Mouse (Mus musculus): ENCODE data around the gene Ncoa1.

Gene Ncoa1

GRCm38 (mm10) chr12:4476832-4477671, at the start of gene Ncoa1:
Gene Ncoa1 (minus strand): TSS chr12:4477182.
- DNase-seq (ENCODE audit: low read depth), result peak; percentile 29

GRCm38 (mm10) chr12:4524546-4524945, 47.6 kb upstream of the Ncoa1 start:
- no peak for DNase-seq (ENCODE audit: low read depth)

DNA sequence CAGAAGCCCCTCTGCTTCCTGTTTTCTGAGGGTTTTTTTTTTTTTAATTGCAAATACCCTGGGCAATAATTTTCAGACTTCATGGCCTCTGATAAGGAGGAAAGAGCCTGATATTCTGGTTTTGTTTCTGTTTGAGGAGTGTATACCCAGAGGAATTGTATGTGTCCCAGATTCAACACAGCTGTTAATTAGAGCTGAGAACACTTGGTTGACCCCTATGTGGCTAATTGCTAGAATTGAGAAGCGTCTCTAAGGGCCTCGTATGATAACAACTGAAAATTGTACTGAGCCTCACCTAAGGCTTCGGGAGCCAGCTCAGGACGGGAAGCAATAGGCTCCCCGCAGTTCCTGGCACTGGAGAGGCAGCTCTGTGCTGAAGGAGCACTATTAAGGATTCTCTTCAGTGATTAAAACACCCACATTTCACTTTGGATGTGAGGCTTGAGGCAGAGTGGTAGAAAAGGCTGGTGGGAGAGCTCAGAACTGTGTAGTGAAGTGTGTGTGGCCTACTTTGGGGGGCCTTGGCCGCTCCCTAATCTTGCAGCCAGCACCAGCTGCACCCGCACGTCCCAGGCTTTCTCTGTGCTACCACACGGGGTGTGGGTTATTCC, 46.8 kb upstream of the Ncoa1 start:
- no peak for DNase-seq (ENCODE audit: low read depth)

DNA sequence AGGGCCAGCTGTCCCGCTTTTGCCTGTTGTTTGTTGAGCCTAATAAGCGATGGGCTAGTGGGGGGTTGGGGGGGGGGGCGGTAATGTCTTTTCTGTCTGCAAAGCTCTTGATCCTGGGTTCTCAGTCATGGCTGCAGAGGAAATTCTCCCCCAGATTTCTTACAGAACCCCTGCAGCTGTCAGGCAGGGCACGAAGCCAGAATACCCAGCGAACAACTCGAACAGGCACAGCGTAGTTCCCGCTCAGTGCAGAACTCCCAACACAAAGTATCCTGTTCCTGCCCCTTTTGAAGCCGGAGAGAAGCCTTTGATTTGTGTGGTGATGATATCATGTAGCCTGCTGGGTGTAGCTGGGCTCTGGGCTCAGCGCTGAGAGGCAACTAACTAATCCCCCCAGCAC, 46.2 kb upstream of the Ncoa1 start:
- DNase-seq (ENCODE audit: low read depth), result no peak

DNA sequence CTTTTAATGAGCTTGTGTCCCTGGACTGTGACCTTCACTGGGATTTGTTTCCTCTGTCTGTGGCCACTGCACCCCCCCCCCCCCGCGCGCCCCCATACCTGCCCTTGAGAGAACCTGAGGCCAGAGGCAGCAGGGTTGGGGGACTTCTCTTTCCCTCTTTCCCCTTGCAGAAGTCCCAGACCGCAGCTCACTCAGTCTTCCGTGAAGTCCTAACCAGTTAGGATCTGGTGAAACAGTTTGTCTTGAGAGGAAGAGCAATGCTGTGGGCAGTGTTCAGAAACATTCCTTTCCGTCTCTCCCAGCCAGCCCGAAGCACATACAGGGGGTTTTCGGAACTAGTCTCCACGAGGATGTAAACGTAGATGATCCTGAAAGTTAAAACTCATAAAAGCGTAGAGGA, 42.0 kb upstream of the Ncoa1 start:
- DNase-seq (ENCODE audit: low read depth), result no peak

GRCm38 (mm10) chr12:4509591-4510061, 32.6 kb upstream of the Ncoa1 start:
- DNase-seq (ENCODE audit: low read depth), result no peak

- no peak for DNase-seq (ENCODE audit: low read depth)
These were observed 31.2 kb upstream of the Ncoa1 start for GRCm38 (mm10) chr12:4508182-4508581.

- DNase-seq (ENCODE audit: low read depth), result no peak
These were observed 30.5 kb upstream of the Ncoa1 start for GRCm38 (mm10) chr12:4507461-4507860.

DNA sequence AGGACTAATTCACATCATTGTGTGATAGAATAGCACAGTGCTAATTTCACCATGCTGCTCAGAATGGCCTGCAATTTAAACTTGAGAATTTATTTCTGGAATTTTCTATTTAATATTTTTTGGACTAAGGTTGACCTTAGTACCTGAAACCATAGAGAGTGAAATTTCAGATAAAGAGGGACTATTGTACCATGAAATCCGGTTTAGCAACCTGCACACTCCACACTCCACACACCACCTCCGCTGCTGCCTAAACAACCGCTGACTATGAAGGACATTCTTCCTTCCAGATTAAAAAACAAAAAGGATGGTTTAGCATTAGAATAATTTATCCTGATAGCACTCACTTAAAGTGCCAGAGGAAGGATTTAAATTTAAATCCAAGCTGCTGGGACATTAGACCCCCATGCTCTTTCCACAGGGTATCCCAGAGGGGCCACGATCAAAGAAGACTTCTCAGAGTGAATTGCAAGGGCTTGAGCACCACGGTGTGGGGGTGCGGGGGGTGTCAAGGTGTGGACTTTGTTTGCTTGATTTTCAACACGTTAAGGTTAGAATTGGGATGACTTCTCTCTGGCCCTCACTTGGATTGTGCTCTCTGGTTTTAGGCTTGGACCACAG, 29.9 kb upstream of the Ncoa1 start:
- DNase-seq (ENCODE audit: low read depth), result no peak

DNA sequence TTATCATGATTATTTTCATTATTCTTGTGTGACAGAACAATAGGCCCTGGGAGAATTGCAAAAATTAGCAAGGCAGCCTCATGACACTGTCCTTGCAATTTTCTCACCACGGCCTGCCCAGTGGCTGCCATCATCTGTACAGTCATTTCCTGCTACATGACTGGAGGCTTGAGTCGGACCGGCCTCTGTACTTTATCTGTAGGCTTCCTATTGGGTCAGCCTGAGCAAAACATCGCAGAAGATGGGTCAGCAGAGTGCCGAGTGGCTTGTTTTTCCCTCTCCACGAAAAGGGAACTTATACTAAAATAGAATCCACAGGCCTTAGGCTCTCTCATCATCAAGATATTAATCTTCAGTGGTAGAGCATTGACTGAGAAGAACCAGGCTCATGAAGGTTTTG, 28.3 kb upstream of the Ncoa1 start:
- no peak for DNase-seq (ENCODE audit: low read depth)

GRCm38 (mm10) chr12:4503673-4504326, 26.8 kb upstream of the Ncoa1 start:
- DNase-seq (ENCODE audit: low read depth), result no peak

DNA sequence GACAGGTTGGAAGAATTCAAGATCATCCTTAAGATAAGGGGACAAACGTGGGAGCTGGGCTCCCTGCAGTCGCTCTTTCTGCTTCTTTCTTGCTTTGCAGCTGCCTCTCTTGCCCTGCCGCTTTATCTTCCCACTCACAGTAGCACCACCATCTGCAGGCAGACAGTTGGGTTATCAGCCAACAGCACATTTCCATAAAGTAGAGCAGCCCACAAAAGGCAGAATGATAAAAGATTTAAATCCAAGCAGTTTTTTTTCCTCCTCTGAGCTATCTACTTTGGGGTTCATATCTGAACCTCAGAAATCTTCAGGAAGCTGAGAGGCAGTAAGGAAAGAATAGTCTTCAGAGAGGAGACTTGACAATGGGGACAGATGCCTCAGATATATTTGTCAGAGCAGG, 24.9 kb upstream of the Ncoa1 start:
- DNase-seq (ENCODE audit: low read depth), result peak; percentile 40

GRCm38 (mm10) chr12:4500516-4500915, 23.5 kb upstream of the Ncoa1 start:
- DNase-seq (ENCODE audit: low read depth), result no peak

DNA sequence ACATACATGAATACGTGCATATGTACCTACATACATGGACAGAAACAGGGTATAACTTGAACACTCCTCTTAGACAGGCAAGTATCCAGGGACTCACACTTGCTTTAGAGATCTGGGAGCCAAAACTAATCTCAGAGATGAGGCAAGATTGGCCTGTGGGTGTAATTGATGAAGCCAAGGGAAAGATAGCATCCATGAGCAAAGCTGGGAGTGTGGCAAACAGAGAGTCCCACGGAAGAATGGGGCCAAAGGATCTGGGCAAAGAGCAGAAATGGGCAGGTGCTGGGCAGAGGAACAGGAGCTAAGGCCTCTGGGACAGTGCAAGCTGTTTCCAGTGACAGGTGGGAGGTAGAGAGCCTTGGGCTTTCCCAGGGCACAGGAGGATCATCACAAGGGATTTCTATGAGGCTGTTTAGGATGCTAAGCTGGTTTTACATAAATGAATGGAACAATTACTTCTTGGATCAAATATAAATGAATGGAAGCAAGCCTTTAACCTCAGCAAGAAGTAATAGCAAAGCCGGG, 22.7 kb upstream of the Ncoa1 start:
- no peak for DNase-seq (ENCODE audit: low read depth)

- DNase-seq (ENCODE audit: low read depth), result no peak
These were observed 11.4 kb upstream of the Ncoa1 start for GRCm38 (mm10) chr12:4488411-4488810.

GRCm38 (mm10) chr12:4483386-4483785, 6.4 kb upstream of the Ncoa1 start:
- DNase-seq (ENCODE audit: low read depth), result no peak

DNA sequence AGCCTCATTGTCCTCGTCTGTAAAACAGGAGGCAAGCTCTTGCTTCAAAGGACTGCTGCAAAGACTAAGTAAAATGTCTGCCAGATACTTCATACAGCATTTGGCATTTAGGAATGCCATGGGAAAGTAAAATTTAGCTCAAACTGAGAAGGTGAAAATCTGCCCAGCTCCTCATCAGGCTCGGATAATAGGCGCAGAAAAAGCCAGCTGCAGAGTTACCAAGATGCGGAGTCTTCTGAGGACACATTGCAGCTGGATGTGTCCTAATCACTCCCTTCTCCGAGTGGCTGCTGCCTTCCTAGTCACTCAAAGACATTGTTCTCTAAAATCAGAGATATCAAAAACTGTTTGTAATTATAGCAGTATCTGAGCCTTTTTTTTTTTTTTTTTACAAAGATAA, 4.7 kb upstream of the Ncoa1 start:
- no peak for DNase-seq (ENCODE audit: low read depth)

GRCm38 (mm10) chr12:4480250-4480649, 3.3 kb upstream of the Ncoa1 start:
- DNase-seq (ENCODE audit: low read depth), result no peak

DNA sequence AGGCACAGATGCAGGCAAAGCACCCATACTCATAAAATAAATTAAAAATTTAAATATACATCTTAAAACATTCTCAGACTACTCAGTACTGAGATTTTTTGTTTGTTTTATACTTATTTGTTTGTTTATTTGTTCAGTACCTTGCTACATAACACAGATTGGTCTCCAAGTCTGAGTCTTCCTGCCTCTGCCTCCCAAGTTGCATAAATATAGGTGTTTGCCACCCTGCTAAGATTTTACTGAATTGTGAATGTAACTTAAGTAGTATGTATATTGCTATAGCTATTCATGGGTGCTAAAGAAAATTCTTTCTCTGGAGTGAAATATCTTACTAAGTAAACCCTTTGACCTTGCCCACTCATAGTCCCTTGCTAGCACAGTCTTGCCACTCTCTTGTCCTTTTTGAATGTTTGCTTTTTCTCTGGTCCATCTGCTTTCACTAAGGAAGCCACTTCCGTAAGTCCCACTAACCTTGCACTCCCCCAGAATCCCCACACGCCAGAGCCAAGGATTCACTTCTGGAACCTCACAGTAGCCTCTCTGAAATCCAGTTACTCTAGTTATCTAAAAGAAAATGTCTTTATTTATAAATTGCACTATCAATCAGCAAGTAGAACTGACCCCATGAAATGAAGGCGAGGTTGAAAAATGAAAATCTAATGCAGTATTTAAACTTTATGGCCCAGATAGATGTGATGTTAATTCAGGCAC, 2.3 kb upstream of the Ncoa1 start:
- DNase-seq (ENCODE audit: low read depth), result no peak

GRCm38 (mm10) chr12:4477941-4478795, 1.2 kb upstream of the Ncoa1 start:
- no peak for DNase-seq (ENCODE audit: low read depth)
